Mouse (Mus musculus) gastrocnemius, postnatal 25 days (tissue): ENCODE measurements at regions not wholly inside any gene's neighbourhood (a gene's known extent, or its start where the extent isn't known, plus 50 kb on each side); places are given as distances from the start of the nearest gene placed in this dataset.
"Not testable (repeated sequence)": the region's sequence is repeated elsewhere in the genome, so short reads cannot be mapped to it uniquely, and the experiment has no call there.

ENCODE experiments used
- DNase-seq: peaks from one replicate; pipeline ENCODE4 v3.0.0; 2022

DNA sequence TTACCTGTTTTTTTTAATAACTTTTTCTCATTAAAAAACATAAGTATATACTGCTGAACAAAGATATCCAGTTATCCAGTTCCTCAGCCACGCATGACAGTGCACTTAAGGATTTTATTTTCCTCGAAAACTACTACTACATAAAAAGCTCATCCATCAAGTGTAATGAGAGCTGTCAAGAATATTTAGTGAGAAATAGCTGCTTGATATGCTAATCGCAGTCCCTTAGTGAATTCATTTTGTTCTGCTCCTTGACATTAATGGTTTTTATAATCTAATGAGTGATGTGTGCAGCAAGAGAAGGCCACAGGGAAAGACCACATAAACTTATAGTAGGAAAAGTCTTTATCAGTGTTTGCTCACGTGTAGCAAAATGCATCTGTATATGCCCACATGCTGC is 754.0 kb upstream of the Slc39a10 start:
- DNase-seq = no peak

DNA sequence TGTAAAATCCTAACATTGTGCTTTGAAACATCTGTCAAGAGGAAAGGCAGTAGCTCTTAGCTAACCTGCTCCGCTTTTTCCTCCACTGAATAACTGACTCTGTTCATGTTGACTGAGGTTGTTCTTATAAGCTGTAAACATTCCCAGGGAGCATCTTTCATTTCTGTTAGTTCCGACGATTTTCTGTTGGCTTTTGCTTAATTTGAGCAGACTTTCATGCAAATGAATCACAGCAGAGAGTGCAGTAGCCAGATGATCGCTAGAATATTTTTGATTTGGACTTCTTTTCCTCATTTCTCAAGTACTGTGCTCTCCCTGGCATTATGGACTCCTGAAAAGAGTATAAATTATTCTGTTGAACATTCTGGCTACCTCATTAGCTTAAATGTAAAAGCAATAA is 713.9 kb upstream of the Slc39a10 start:
- no peak for DNase-seq

DNA sequence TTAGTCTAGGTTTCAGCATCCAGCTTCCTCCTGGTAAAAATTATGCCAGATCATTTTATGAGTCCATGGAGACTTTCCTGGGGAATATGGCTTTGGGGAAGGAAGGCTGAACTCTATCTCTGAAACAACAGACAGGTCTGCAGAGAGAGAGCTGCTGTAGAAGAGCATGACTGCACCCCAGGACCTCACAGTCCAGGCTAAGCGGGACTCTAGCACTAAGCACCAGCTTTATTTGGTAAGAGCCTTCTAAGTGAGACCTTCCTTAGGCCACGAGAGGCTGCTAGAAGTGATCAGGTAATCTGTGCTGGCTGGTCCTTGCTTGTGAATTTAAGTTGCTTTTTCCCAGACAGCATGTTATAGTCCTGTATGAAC is 711.3 kb upstream of the Slc39a10 start:
- no peak for DNase-seq

DNA sequence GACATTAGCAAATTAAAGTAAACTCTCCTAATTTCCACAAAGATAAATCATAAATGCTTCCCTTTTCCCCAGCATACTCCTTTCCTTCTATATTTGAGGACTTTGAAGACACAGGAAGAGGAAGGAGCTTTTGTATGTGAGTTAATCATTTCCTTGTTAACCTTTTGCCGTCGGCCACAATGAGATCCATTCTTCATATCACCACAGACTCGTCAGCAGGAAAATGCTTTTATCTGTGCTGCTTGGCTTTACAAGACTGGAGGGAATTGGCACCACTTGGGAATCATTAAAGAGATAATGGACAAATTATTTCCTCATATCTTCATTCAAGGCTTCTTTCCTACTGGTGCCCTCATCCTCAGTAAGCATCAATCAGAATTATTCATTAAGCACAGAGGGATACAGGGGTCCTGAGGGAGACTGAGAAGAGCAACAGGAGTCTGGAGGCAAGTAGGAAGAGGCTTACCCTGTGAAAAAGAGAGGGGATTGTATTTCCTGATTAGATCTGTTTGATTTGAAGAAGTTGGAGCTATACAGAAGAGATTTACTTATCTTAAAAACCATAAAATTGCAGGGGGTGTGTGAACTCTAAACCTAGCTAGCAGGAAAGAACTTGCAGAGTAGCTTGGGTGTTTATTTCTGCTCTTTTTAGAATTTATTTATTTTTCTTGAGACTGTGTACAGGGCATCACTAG is 710.8 kb upstream of the Slc39a10 start:
- no peak for DNase-seq

DNA sequence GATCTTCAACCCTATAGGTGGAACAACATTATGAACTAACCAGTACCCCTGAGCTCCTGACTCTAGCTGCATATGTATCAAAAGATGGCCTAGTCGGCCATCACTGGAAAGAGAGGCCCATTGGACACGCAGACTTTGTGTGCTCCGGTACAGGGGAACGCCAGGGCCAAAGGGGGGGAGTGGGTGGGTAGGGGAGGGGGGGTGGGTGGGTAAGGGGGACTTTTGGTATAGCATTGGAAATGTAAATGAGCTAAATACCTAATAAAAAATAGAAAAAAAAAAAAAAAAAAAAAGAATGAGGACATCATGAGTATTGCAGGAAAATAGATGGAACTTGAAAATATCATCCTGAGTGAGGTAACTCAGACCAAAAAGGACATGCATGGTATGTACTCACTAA is 701.0 kb upstream of the Slc39a10 start:
- not testable (repeated sequence) for DNase-seq

DNA sequence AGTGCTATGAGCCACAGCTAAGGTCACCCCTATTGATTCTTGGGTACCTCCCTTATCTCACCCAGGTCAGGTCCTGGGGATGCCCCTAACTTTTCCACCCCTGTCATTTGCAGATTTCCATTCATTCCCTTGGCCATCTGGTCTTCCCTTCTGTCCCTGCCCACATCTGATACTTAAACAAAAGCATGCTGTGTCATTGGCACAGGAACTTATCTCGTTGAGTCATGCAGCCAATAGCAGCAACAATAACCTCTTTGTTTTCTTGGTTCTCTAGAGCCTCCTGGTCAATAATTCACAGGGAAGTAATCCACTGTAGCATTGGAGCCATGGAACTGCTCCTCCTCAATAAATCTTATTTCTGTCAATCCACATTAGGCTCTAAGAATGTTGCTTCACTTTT is 653.0 kb upstream of the Slc39a10 start:
- no peak for DNase-seq

DNA sequence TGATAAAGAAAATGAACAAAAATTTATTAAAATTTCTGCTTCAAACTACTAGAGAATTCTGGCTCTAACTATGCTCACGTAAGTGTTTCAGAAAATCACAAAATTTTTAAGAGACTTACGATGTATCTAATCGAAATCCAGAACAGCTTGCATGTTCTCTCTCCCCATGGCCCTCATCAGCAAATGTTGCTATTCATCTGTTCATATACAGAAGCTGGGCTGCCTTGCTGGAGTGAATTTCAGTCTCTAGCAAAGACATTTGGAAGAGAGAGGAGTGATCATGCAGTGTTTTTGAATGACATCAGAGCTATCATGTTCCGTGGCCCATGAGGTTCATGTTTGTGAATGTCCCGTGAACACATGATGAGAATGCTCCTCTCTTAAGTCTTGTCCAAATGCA is 618.8 kb upstream of the Slc39a10 start:
- DNase-seq = no peak

DNA sequence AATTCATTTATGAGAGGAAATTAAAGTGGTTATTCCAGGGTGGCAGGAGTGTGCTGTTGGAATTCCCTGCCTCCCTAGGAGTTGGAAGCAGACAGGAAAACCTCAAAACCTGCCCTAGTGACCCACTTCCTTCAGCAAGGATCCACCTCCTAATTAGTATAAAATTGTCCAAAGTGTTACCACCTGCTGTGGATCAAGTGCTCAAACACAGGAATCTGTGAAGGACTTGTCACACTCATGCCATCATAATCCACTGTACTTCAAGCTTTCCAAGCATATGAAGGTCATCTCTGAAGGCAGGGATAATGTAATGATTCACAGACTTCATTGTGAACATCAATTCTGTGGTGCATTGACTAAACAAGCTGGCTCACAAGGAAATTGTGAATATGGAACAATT is 615.1 kb upstream of the Slc39a10 start:
- no peak for DNase-seq

DNA sequence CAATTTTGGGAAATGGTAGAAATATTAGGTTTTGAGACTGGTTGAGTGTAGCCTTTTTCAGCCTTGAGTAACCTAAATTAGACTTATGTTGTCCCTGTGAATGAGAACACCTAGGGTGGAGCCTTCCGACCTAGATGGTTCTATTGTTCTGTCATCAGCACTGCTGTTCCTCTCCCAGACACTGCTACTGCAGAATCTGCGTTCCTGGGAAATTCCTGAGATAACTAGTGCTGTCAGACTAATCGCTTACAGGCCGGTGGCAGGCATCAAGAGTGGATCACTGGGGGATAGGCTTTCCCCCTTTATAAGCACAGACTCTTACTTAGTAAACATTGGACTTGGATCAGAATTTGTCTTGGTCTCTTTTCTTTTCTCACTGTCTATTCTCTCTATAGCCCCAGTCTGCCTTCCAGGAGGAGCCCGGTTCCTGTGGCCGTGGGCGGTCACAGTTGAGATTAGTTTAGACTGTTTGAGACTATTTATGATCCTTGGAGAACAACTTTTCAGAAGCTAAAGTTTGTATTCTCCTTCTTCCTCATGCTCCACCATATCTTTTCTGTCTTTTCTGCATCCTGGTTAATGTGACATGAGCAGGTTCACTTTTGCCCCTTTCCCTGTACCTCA is 596.0 kb upstream of the Slc39a10 start:
- DNase-seq = no peak

DNA sequence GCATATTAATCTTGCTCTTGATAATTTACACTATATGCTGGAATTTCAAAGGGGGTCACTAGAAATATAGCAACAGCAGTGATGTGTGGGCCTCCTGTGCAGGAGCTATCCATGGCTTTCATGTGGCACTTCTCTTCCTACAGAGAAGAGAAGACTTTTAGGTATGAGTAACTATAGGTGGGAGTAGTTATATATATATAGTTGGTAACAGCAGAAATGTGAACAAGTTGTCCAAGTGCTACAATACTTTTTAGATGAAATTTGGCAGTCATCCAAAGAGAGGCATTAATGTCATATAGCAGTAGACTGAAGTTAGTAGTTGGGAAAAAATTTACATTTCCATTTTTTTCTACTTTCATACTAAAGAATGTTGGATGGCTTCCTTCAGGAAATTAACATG is 593.4 kb upstream of the Slc39a10 start:
- no peak for DNase-seq

DNA sequence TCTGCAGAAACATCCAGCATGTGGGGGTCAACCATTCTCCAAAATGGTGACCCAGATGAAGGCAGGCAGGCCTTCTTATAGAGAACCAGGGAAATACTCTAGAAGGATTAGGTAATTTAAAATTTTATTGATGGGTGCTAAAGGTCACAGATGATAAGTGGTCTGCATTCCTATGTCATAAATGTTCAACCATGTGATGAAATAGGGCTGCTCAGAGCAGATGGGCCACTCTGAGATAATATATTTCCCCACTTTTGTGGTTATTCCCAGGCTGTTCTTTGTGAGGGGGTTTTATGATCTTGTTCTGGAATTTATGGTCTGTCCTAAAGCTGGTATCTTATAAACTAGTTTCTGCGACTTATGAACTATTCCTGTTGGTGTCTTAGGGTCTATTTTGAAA is 586.4 kb upstream of the Slc39a10 start:
- no peak for DNase-seq

DNA sequence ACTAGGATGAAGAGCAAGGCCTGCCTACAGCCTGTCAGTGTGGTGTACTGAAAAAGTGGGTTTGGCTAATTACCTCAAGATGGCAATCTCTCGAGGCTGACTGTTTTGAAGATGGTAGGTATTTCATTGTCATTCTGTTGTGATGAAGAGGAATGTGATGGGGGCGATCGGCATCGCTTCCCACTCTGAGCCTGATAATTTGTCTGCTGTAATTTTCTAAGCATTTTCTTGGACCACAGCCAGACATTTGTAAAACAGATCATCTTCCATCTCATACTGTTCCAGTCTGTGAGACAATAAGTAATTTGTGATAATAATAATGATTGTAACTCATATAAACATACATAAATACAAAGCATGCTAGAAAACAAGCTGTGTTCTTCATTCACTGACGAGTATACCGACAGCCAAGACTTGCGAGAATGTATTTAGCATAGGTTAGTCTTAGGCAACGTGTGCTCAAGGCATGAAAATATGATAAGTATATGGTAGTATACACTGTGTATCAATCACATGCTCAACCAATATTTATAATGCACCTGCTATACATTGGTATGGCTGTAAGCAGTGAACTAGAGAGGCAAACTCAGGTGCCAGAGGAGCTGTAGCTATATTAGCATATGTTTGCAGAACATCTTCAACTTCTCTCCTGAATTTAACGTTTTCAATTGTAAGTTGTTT is 574.1 kb upstream of the Slc39a10 start:
- DNase-seq = no peak

DNA sequence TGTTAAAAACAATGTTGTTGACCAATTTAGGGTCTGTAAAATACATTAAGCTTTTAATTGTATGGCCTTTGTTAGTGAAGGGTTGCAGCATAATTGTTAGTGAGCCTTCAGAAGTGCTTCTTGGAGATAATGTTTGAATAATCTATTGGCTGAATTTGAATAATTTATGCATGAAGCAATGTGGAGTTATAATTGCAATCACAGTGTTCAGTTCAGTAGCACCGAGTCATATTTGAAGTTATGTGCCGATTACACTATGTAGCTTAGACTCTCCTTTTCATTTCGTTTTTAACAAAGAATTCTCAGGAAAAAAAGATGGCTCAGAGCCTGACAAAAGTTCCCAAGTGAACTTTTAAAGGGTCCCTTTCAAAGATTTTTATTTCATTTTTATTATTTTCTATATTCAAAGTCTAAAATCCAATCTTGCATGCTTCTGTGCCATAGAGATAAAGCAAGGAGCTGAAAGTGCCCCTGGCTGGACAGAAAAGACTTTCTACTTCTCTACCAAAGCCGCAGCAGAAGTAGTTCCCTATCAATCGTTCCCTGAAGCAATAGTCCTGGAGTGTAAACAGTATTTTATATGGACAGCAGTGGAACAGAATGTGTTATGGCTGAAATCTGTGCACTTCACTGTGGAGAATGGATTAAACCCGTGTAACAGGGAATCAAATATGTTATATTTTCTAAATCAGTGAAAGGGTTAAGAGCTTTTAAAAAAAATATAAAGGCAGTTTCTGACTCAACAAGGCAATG is 556.3 kb upstream of the Slc39a10 start:
- no peak for DNase-seq

DNA sequence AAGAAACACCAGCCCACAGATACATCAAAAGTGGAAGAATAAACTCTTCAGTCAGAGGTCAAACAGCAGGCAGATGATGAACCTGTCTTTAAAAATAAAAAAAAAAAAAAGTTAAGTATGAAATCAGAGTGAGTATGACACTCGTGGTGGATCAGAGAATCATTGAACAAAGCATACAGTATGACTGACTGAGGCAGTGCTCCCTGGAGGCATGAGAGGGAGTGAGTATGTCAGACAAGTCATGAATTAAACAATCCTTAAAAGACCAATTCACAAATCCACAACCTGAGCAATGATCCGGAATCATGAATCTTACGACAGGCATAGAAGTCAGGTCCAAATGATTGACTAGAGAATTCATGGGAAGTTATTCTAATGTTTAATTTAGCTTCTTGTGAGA is 555.4 kb upstream of the Slc39a10 start:
- DNase-seq = no peak

DNA sequence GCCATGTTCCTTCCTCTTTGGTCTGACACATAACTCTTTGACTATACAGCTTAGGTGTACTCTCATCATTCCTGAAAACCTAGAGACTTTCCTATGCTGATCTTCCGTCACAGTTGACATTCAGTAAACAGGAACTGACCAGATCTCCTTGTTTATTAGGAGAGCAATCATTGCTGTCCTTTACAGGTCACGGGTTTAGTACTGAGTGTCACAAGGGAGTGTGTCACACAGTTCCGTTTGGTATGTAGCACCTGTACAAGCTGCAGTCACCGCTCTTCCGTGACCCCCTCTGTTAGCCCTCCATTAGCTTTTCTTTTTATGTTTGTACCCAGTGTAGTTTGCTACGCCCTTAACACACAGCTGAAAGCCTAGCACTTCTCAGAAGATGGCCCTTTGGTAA is 553.4 kb upstream of the Slc39a10 start:
- DNase-seq = no peak

DNA sequence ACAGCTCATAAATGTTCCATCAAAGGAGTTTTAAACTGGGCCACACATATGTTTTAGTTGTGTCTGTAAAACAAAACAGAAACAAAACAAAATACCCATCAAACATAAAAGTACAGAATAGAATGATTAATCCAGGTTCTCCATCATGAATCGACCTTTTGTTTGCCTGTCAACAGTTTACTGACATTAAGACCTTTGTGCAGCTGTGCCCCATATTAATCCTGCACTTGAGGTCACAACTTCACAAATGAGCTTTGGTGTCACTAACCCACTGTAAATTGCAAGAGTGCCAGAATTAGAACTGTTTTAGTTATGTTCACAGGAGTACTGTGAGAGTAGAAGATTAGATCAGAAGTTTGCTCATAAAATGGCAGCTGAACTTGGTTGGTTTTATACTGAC is 540.2 kb upstream of the Slc39a10 start:
- DNase-seq = no peak

DNA sequence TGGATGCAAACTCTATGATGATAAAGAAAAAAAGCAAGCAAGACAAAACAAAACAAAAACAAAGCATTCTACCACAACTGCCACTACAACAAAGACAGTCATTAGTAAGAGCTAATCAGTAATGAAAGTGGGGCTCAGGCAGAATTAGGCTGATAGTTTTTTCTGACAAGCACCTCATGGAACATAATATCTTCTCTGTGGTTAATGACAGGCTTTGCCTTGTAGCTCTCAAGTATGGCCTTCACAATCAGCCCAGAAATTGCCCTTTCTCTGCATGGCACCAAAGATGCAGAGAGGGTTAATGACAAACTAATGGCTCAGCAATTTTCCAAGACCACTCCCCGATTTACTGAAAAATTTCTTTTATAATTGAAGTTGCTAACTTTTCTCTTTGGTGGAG is 512.5 kb upstream of the Slc39a10 start:
- DNase-seq = no peak

DNA sequence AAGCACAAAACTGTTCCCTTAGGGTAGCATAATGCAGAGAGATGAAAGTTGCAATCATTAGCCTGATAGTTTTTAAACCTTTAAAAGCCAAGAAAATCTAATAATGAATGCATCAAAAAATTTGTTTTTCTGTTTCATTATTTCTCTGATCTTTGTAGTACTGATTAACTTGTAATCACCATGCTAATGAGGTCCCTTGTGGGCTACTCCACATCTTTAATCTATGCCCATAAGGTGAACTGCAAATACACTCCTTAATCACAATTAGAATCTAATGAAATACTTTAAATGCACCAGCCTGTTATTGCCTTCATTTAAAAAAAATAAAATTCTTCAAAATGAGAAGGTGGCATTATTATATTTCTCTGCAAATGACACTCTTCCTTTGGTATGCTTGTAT is 493.9 kb upstream of the Slc39a10 start:
- no peak for DNase-seq

DNA sequence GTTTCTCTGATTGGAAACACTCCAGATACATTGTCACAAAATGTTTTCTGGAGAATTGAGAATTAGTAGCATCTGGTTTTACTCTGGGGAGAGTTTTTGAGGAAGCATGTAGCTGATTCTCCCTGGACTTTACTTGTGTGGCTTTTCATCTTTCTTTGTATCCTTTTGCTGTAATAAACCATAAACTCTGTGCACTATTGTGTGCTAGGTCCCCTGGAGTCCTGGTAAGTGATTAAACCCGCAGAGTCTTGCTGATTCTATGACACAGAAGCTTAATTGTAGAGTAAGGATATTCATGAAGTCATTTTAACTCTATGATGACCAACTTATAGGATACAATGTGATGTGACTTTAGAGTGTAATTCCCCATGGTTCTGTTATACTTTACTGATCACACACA is 486.1 kb upstream of the Slc39a10 start:
- DNase-seq = no peak

DNA sequence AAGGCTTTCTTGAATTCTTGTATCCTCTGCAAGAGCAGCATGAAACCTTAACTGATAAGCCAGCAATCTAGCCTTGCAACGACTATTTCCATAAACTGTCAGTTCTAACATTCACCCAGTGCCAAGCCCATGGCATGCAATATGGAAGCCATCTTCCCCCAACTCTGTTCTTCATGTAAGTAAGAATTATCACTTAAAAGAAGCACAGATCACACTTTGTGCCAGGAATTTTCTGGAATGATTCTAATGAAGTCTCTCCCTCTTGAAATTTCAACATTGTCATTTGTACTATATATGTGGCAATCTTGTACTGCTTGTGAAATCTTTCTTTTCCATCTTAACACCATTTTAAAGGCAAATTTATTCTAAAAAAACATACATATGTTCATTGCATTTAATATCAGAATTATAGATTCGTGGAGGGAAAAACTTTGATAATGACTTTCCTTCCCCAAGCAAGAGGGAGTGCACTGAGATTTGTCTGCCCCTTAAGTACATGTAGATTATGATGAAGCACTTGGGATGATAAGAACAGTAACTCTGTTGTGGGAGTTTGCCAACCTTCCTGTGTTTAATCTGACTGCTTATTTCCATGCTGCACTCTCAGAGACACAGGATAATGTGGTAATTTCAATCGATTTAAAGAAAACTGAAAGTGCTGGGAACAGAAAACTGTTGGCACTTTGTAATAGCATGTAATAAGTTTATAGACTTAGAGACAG is 447.2 kb upstream of the Slc39a10 start:
- DNase-seq = no peak

DNA sequence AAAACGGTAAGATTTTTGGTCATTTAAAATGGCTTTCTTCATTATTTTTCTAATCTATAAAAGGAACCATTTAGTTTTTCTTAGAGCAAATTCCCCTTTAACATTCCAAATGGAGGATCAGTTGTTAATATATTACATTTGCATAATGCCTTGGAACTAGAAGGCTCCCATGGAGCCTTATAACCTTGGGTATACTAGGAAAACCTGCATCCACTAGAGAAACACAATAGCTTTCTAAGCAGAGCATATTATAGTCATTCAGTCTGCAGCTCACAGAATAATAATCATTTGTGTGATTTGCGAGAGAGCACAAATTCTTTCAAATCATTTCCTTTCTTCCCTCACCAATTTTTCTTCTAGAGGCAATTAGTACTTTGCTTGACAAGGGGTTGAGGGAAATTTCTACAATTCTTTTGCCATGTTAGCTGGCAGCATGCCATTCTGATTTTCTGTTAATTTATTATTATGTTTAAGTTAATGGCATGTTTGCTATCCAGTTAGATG is 418.0 kb upstream of the Slc39a10 start:
- no peak for DNase-seq

DNA sequence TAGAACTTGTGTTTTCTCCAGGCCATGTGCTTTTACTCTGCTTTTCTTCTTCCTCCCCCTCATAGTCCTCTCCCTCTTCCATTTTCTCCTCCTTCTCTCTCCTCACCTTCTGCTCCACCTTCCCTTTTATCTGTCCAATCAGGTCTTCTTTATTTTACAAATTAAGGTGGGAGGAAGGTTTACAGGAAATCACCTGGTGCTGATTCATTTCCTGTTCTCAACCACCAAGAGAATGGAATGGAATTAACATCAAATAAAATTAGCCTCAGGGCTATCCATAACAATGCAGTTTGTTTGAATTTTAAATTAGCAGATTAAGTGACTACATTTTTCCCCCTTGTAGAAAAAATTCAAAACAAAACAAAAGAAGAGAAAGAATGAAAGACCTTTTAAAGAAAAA is 414.3 kb upstream of the Slc39a10 start:
- no peak for DNase-seq
